Mouse (Mus musculus) mouse embryonic stem cell (cell line): ENCODE results near the gene Cir1.

Source experiments
- in situ Hi-C, 2 experiments: fragments of 300-500 bp; cut with MboI; formaldehyde crosslinking; loops; 1 replicate in 1 of 2; 3 replicates in 1 of 2; pipeline ENCODE4 v1.14.3; 2019 to 2020; ENCODE audit warnings: low sequenced_read_pairs in 2 of 2, low pct_unique_long_range_greater_than_20kb in 1 of 2, mixed read lengths in 1 of 2; ENCODE audit not compliant: unreplicated experiment in 1 of 2

Gene Cir1

DNA sequence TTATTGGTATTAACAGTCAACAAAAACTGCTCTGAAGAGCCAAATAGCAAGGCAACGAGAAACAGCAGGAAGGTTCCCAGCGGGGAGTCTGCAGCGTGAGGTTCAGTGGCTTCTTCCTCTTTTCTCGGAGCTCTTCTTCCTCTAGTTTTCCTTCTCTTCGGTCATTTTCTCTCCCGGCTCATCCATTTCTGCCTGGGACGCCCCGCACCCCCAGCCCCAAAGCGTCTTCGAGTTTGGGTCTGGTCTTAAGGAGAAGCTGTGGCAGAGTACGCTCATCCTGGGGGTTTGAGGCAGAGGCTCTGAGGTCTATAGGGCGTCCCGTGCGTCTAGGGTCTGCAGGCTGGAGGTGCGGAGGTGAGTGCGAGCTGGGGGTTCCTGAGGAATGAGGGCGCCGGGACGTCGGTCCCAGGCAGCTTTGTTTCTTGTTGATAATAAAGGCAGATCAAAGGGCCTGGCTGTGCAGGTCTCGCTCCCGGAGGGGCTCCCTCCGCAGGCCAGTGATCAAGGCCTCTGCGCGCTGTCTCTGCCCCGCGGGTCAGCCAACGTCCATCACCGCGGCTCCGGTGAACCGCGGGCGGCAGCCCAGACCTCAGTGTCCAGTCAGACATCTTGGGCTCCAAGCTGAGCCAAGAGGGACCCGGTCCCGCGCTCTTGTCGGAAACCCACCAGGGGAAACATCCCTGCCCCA is 35.3 kb downstream of the Cir1 start:
- in situ Hi-C loops = loop anchor here (25.0 kb wide), 3 partner anchors 340 to 1740 kb away; partner anchors contain the start of genes Dlx1 (in 1 of the 2) and Dlx2 (in 1 of the 2)

DNA sequence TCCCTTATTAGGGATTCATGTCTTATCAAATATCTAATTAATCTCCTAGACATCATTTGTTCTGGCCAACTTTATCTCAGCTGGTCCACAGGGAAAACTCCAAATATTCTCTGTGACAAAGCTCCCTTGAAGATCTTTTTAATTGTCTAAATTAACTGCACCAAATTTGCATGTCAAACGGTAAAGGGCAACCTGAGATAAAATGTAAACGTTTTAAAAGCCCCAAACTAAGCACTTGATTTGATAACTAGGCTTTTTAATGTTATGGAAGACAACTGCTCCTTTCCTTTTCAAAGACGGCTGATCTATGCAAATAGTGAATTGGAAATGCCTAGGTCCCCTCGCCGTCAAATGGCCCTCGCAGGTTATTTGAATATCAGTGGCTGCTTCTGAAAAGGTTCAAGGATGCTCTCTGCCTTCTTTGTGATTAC is 36.3 kb downstream of the Cir1 start:
- in situ Hi-C loops = loop anchor here (25.0 kb wide), 3 partner anchors 339 to 1739 kb away; partner anchors contain the start of genes Dlx1 (in 1 of the 2) and Dlx2 (in 1 of the 2)

DNA sequence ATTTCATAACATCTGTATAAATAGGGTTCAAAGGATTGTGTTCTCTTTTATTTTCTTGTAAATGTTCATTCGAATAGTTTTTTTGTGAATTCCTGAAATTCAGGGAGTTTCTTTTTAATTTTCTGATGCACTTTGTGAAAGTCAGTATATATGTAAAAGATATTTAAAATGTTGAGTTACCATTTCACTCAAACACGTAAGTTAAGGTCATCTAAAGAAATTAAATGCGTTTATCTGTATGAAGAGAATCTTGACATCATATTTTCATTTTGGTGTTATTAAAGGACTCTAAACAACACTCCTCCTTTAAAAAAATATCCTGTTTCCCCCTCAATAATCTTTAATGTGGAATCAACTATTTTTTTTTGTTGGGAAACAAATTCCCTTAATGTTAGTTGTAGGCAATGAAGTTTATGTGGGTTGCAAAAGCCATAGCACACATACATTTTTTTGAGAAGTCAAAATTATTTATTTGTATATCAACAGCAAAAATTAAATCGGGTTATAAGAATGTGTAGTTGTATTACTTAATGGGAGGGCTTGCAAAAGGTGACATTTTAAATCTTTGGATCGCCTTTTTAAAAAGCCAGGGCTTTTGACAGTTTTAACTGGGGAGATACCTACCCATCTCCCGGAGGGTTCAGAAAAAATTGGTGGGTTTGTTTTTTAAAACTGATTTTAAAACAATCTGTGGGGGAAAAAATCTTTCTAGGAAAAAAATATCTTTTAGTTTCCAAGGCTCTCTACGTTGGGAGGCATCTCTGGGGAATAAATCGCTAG is 37.0 kb downstream of the Cir1 start:
- in situ Hi-C loops = loop anchor here (25.0 kb wide), 3 partner anchors 338 to 1738 kb away; partner anchors contain the start of genes Dlx1 (in 1 of the 2) and Dlx2 (in 1 of the 2)

- in situ Hi-C loops = no loop called here
These were observed 38.2 kb downstream of the Cir1 start for GRCm38 (mm10) chr2:73274119-73274920.

DNA sequence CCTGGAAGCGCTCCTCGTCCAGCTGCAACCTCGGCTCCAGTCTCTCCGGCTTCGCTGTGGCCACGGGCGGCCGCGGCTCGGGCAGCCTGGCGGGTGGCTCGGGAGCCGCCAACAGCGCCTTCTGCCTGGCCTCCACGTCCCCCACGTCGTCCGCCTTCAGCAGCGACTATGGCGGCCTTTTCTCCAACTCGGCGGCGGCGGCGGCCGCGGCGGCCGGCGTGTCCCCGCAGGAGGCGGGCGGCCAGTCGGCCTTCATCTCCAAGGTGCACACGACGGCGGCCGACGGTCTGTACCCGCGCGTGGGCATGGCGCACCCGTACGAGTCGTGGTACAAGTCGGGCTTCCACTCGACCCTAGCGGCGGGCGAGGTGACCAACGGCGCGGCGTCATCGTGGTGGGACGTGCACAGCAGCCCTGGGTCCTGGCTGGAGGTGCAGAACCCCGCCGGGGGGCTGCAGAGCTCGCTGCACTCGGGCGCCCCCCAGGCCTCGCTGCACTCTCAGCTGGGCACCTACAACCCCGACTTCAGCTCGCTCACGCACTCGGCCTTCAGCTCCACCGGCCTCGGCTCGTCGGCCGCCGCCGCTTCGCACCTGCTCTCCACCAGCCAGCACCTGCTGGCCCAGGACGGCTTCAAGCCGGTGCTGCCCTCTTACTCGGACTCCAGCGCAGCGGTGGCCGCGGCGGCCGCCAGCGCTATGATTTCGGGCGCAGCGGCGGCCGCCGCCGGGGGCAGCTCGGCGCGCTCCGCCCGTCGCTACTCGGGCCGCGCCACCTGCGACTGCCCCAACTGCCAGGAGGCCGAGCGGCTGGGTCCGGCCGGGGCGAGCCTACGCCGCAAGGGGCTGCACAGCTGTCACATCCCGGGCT is 39.0 kb downstream of the Cir1 start:
- in situ Hi-C loops = no loop called here

GRCm38 (mm10) chr2:73272351-73273248 is 39.9 kb downstream of the Cir1 start:
- in situ Hi-C loops = no loop called here

GRCm38 (mm10) chr2:73271459-73272161 is 40.9 kb downstream of the Cir1 start, which contains the start of gene Sp9:
TSS of gene Sp9 (plus strand) at chr2:73271925.
- in situ Hi-C loops = no loop called here

DNA sequence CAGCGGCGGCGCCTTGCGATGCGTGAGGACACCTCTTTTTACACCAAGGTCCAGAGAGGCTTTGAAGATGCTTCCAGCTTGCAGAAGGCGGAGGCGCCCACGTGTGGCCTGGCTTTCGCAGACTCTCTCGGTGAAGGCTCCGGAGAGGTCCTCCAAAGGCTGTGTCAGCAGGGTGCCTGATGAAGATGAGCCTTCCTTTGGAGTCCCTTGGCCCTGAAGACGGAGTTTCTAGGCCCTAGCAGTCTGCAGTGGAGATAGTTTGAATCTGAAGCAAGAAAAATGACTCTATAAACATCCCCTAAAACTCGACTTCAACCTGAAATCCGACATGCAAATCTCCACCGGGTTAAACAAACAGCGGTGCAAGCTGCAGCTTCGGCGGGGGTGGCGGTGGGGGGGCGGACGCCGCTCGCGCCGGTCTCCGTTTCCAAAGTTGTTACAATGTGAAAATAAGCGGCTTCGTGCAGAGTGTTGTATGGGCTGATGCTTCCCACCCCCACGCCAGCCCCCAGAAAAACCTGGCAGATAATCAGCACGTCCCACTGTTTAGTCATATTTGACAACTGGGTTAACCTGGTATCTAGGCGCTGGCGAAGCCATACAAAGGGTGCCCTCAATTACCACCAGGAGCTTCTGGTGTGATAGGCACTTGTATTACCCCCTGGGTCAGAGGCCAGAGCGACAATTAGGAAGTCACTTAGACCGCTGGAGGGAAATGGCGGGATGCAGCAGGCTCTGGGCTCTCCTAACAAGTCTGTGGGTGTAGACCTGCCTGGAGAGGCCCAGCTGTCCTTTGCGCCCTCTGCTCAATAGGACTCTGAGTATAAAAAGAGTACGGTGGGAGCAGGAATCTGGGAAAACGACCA is 41.7 kb downstream of the Cir1 start:
- in situ Hi-C loops = no loop called here

DNA sequence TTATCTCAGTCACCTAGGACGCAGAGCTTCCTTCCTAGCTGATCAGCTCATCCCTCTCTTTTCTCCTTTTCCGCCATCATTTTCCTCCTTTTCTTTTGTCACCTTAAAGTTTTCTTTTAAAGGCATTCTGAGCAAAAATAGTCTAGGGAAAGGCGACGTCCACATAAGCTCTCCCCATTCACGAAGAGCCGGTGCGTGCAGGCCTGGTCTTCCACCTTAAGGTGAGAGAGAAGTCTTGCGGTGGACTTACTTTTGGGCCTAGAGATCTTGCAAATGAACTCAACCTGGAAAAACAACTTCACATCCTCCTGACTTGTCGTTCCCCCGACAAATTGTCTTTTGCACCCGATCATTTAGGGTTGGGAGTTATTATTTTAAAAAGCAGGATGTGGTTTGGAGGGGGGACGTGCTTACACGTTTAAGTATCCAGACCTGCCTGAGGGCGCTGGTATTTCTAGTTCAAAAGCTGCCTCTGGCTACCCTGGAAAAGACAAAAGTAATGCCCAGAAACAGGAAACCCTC is 42.4 kb downstream of the Cir1 start:
- in situ Hi-C loops = no loop called here

DNA sequence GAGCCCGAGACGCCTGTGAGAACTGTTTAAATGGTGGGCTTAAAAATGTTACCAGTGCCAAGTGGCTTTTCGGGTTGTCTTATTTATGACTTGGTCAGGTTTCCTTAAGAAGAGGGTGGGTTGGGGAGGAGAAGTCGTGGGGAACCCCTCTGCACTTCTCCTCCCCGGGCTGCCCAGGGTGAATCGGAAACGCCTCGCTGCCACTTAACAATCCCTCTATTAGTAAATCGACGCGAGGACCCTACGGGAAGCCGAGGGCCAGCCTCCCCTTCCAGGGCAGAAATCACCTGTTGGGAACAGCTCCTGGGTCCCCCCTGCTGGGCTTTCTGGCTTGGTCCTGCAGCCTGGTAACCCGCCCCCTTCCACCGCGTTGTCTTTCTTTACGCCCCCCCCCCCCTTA is 42.8 kb downstream of the Cir1 start:
- in situ Hi-C loops = no loop called here

GRCm38 (mm10) chr2:73268836-73269395 is 43.6 kb downstream of the Cir1 start:
- in situ Hi-C loops = no loop called here

DNA sequence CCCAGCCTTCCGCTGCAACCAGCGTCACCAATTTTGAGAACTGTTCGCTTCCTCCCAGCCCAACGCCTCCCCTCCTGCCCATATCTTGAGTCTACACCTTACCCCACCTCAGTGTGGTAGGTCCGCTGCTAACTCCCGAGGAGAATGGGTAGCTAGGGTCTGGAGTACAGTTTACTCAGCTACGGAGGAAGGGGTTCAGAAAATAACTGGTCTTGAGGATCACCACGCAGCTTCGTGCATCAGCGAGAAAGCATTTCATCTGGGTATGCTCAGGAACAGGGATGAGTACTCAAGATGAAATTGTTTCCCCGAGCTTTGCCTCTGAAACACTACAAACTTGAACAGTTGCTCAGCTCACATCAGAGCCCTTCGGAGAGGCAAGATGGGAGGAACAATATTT is 44.2 kb downstream of the Cir1 start:
- in situ Hi-C loops = no loop called here

DNA sequence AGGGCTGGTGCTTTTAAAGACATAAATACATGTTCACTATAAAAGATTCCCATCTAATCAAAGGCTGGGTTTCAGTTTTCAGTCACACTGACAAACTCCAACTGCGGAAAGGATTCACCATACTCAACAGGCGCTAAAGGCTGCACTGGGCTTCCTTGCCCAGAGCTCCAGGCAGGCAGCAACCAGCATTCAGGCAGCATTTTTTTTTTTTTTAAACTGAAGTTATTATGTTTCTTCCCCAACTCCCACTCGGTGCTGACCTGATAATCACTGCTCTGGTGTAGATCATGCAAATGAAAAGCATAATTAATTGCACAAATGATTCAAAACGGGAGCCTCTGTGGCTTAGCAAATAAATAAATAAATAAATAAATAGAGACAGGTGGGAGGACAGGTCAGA is 44.7 kb downstream of the Cir1 start:
- in situ Hi-C loops = no loop called here

DNA sequence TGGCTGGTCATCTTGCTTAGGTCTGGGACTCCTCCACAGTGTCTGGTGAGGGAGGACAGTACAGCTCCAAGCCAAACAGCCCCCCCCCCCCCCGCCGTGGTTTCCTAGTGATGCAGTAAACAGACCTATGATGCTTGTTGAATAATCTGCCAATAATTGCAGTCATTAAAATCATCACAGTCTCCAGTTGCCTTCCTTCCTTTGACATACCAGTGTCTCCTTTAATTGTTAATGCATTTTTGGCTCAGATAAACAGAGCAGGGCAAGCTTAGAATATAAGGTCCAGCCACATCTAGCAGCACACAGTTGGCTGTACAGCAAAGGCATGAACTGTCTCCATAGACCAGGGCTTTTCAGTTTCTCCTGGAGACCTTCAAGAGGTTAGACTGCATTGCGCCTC is 45.3 kb downstream of the Cir1 start:
- in situ Hi-C loops = no loop called here

DNA sequence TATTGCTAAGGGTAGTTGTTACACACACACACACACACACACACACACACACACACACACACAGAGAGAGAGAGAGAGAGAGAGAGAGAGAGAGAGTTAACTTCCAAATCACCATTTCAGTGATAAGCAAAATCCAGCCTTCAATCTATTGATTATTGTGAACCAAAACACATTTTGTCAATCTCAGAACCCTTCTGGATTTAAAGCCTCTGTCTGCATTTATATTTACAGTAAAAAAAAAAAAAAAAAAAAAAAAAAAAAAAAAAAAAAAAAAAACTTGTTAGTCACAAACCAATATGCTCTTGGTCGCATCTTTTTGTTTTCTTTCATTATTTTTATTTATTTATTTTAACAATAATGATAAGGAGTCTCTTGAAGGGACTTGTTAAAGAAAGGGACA is 45.9 kb downstream of the Cir1 start:
- in situ Hi-C loops = no loop called here
